Mouse (Mus musculus) cortical plate, adult 2 months (tissue): ENCODE data around the gene Slc31a1.

Experiments used
- CTCF ChIP-seq: fragments of 200-500 bp; IDR thresholded peaks from 2 replicates; pipeline ENCODE4 v1.5.1; 2011; ENCODE audit warnings: mild to moderate bottlenecking, control low read depth, low read length; ENCODE audit not compliant: insufficient read depth; ENCODE audit errors: extremely low read depth
- POLR2A ChIP-seq: fragments of 200-500 bp; IDR thresholded peaks from 2 replicates; pipeline ENCODE4 v1.6.1; 2011; ENCODE audit warnings: mild to moderate bottlenecking, low read length, control low read depth; ENCODE audit not compliant: insufficient read depth; ENCODE audit errors: extremely low read depth

DNA sequence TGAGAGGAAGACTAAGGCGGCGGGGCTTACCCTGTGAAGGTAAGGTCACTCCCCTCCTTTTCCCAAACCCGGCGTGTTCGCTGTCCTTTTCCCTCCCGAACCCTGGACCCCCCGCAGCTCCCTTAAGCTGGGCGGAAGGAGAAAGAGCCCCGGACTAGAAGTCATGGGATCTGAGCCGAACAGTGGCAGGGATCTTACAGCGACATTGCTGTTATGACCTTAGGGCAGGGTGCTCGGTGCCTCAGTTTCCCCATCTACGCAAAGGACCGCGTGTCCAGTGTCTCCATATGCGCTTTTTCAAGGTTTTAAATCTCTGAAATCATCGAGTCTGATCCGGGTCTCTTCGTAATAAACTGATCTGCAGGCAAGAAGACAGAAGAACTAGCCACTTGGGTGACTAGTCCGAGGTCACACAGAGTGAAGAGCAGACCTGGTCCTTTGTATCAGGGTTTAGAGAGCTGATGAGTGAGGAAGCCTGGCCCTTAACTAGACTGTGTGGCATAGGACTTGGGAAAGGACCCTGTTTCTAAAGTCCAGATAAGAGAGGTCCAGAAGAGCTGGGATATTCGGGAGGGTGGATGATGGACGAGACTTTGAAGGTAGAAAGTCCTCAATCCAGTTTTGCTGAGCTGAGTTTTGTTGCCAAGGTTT is 403 bp downstream of the Slc31a1 start:
- TF ChIP-seq CTCF (no peak), POLR2A (no peak)
